Mouse (Mus musculus) central nervous system, embryonic 14 days (tissue): Measurements from ENCODE around the gene Pdss1. TPM values are rescaled to one million over a fixed set of nuclear protein-coding genes. Genes with fewer than 3 reads are reported as not detected.

Experiments
- polyA plus RNA-seq: library from polyadenylated mRNA; depleted of rRNA; stranded (reverse); fragments of >200 nt; gene quantifications from 2 replicates; pipeline ENCODE4 v1.2.3, GENCODE M21; 2012; rRNA removed

The Pdss1 gene
- 30.6 and 31.8 TPM in 2 replicates for polyA plus RNA-seq

DNA sequence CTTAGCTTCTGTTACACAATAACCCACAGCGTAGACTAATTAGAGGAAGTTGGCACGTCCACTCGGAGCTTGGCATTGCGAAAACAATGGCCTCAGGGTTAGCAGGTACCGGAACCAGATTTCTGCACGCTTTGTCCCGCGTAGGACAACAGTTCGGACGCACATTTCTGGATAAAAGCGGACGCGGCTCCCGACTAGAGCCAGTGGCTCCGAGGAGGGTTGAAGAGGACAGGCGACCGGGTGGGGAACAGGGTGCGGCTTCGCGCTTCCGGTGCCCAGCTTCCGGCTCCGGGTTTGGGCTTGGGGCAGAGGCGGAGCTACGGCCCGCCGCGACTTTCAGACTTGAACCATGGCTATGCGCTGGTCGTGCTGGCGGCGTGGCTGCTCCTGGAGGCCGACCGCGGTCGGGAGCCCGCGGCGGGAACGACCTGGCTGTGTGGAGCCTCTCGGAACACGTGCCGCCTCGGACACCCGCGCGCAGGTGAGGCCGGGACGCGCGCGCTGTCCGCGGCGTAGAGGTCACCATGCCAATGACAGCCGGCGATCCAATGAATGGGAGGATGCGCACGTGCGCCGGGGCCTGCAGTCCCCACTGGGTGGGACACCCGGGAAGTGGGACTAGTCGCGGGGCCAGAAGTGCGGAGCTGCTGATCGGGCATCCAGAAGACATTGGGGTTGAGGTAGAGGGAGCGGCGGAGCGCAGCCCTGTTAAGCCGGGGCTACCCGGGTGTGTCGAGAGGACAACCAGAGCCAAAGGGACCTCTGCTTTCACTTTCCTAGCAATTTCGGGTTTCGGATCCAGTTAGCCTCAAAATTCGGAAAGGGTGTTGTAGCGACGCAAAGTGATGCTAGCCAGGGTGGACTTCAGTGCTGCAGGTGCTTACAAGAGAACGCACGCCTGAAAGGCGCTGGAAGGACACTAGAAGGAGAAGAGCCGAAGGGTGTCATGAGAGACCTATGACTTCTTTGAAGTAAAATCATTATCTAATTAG lies at the start of gene Pdss1:
TSS of gene Pdss1 (plus strand) at position 241 of the 992 bp plus-strand sequence.

Other genes starting within 250 kb of the Pdss1 start
- gene Apbb1ip, start 121.4 kb upstream of the Pdss1 start, polyA plus RNA-seq, result 0.77 and 1.0 TPM in 2 replicates
- gene Abi1, start 144.7 kb downstream of the Pdss1 start, polyA plus RNA-seq, result 79.1 and 100 TPM in 2 replicates
- 32.4 and 34.7 TPM in 2 replicates for gene Acbd5, start 172.6 kb downstream of the Pdss1 start, polyA plus RNA-seq